Mouse (Mus musculus): ENCODE data around the gene Tmem220.

GRCm38 (mm10) chr11:66992150-66992549 lies 32.8 kb upstream of the Tmem220 start:
- TF ChIP-seq CTCF (IDR thresholded peaks at IDR 0.05; ENCODE audit: extremely low read depth, insufficient read depth, insufficient read length, insufficient replicate concordance) (no peak), POLR2A (IDR thresholded peaks at IDR 0.05; ENCODE audit: low read depth, low read length) (no peak)

Measured in spleen, adult 2 months (tissue).